Mouse (Mus musculus): Measurements from ENCODE around the gene Slc25a19.

The Slc25a19 gene
- long read RNA-seq, experiment 1, transcript Slc25a19-201 (7 exons, 2,307 nt) = major isoform, 28 of 41 reads
- long read RNA-seq, experiment 1, partial matches to known transcripts = 8 of 41 reads
- long read RNA-seq, experiment 1, other reads (novel, unspliced or antisense) = 5 of 41 reads
- long read RNA-seq, experiment 2, transcript Slc25a19-201 (7 exons, 2,307 nt) = major isoform, 40 of 52 reads
- long read RNA-seq, experiment 2, partial matches to known transcripts = 0 of 52 reads
- long read RNA-seq, experiment 2, other reads (novel, unspliced or antisense) = 11 of 52 reads

GRCm38 (mm10) chr11:115627705-115628464, at the start of gene Slc25a19:
TSS of gene Slc25a19 (minus strand) at chr11:115628295.
- intact Hi-C loops (cut with DNase I) = no loop called here

GRCm38 (mm10) chr11:115677511-115677910, 49.4 kb upstream of the Slc25a19 start:
- intact Hi-C loops (cut with DNase I) = no loop called here

DNA sequence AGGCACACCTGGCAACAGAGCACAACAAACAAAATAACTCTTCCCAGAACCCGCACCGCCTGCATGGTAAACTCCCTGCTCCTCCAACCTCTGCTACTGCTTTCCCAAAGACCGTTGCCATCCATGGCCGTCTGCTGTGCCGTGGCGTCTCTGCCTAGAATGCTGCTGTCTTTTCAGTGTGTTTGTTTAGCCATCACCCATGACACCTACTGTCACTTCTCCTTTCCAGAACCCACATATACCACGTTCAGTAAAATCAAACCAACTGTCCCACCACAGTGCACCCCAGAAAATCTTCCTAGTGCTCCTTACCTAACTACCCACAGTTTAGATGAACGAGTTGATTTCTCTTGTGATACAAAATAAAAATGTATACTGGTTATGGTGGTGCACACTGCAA, 48.6 kb upstream of the Slc25a19 start:
- intact Hi-C loops (cut with DNase I) = no loop called here

- intact Hi-C loops (cut with DNase I) = no loop called here
Observed at GRCm38 (mm10) chr11:115674235-115674865, 46.3 kb upstream of the Slc25a19 start.

DNA sequence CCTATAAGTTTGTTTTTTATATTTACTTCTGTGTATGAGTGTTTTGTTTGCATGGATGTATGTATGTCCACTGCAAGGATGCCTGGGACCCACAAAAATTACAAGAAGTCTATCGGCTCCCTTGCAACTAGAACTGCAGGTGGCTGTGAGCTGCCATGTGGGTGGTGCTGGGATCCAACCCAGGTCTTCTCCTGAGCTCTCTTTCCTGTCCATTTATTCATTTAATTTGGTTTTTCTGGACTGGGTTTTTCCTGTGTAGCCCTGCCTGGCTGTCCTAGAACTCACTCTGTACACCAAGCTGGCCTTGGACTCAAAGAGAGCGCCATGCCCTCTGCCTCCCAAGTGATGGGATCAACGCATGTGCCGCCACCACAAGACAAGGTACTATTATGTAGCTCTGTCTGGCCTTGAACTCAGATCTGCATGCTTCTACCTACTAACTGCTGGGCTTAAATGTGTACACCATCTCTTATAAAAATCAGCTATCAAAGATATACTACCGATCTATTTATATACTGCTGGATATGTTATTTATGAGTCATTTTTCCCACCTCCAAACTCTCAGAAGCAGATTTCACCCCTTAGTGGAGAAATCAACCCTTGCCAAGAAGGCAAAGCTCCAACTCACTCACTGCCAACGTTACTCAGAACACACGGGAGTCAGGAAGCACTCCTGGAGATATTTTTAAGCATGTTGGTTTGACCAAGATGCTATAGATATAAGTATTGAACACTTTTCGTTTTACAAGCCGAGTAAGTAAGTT, 45.6 kb upstream of the Slc25a19 start:
- intact Hi-C loops (cut with DNase I) = no loop called here

- intact Hi-C loops (cut with DNase I) = no loop called here
Observed at GRCm38 (mm10) chr11:115672226-115672987, 44.3 kb upstream of the Slc25a19 start.

GRCm38 (mm10) chr11:115670451-115671050, 42.5 kb upstream of the Slc25a19 start:
- intact Hi-C loops (cut with DNase I) = no loop called here

- intact Hi-C loops (cut with DNase I) = no loop called here
Observed at GRCm38 (mm10) chr11:115663676-115664335, 35.7 kb upstream of the Slc25a19 start.

GRCm38 (mm10) chr11:115660376-115660775, 32.3 kb upstream of the Slc25a19 start:
- intact Hi-C loops (cut with DNase I) = no loop called here

DNA sequence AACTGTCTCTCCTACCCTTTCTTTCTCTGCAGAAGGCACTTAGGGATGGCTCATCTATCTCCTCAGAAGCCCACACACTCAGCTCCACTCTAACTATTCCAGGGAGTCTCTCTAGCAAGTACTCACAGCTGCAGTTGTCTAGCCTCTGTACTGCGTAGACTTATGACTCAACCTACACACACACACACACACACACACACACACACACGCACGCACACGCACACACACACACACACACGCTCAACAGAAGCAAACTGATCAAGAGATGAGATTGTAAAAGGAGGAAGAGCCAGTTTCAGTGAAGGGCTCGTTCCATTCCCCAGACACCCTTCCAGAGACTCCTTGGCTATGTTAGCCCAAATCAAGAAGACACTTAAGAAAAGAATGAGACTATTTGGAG, 30.4 kb upstream of the Slc25a19 start:
- intact Hi-C loops (cut with DNase I) = no loop called here

- intact Hi-C loops (cut with DNase I) = no loop called here
Observed at GRCm38 (mm10) chr11:115654128-115654527, 26.0 kb upstream of the Slc25a19 start.

- intact Hi-C loops (cut with DNase I) = no loop called here
Observed at GRCm38 (mm10) chr11:115653194-115653593, 25.1 kb upstream of the Slc25a19 start.

DNA sequence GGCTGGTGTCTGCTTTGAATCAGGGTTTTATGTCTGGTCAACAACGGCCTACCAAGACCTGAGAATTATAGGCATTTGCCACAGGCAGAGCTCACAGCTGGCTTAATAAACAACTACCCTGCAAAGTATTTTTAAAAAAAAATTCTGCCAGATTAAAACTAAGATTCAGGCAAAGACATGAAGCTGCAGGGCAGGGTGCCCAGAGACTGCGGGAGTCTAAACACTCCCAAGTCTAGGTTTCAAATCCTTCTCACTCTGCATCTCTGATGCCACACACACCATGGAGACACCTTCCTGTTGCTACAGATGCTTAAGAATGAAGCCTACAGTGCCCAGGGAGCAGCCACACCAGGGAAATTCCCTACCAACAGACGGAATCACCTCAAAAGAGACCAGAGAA, 23.6 kb upstream of the Slc25a19 start:
- intact Hi-C loops (cut with DNase I) = no loop called here

DNA sequence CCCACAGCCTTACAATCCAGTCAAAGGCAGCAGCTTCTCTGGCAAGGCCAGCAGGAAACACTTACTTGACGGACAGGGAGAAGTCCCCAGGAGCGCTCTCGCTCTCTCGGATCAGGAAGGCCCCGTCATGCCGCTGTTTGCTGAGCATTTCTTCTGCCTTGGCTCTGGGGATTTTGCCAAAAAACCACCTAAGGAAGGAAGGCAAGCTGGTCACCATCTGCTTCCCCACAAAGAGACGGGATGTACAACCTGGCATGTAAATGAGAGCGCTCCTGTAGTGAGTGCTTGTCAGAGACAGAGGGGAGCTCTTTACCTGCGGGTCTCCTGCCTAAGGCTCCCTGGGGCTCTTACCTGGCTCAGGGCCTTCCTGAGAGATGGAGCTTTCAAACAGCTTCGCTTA, 21.6 kb upstream of the Slc25a19 start:
- intact Hi-C loops (cut with DNase I) = loop anchor here (5.0 kb wide), 1 partner anchor 163 kb away; the partner anchor contains the start of genes Caskin2 and Tsen54

- intact Hi-C loops (cut with DNase I) = loop anchor here (2.0 to 5.0 kb wide), 2 partner anchors 67 to 165 kb away; partner anchors contain the start of genes Caskin2 and Tsen54
Observed at GRCm38 (mm10) chr11:115647459-115647858, 19.4 kb upstream of the Slc25a19 start.

DNA sequence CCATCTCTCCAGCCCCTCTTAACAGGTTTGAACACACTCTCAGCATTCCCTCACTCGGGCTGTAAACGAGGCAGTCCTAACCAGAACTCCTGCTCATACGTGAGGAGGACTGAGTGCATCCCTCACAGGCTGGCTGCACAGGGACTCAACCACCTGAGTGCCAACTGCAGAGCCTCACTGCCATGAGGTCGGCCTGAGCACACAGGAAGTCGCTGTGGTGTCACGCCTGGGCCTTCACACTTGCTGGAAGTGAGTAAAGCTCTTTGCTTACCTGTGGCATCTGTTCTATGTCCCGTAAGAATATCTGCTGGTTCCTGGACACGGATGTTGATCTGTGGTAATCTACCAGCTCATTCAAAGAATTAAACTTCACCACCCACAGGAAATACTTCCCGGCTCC, 18.3 kb upstream of the Slc25a19 start:
- intact Hi-C loops (cut with DNase I) = loop anchor here (2.0 to 5.0 kb wide), 2 partner anchors 68 to 166 kb away; partner anchors contain the start of genes Caskin2 and Tsen54

- intact Hi-C loops (cut with DNase I) = loop anchor here (5.0 kb wide), 1 partner anchor 167 kb away; the partner anchor contains the start of genes Caskin2 and Tsen54
Observed at GRCm38 (mm10) chr11:115645498-115645897, 17.4 kb upstream of the Slc25a19 start.

- intact Hi-C loops (cut with DNase I) = no loop called here
Observed at GRCm38 (mm10) chr11:115644308-115644707, 16.2 kb upstream of the Slc25a19 start.

DNA sequence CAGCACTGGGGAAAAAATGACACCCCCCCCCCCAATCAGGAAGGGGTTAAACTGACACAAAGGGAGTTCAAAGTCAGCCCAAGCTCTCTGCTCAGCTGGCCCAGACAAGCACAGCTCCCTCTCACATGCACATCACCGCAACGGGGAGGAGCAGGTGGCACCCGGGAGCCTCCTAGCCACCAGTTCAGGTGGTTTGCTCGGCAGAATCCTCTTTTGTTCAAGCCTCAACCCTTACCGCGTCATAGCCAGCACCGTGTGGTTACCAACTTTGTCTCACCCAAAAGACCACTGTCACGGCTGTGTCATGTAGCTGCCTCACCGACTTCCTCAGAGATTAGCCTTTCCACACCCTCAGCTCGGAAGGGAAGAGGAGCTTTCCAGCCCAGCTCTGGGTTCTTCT, 15.2 kb upstream of the Slc25a19 start:
- intact Hi-C loops (cut with DNase I) = no loop called here

All from adrenal gland (tissue).